Mouse (Mus musculus) CH12.LX (cell line): Measurements from ENCODE around the gene Olfr690. TPM values are rescaled to one million over a fixed set of nuclear protein-coding genes. Genes with fewer than 3 reads are reported as not detected.

ENCODE experiments used
- DNase-seq: peaks from one replicate; pipeline ENCODE4 v3.0.0-alpha.2; 2013; ENCODE audit errors: extremely low read depth
- H3K27ac ChIP-seq: 2 replicates; pipeline ENCODE4 v1.5.1; 2012; ENCODE audit warnings: low read depth, mild to moderate bottlenecking, control low read depth, moderate library complexity; ENCODE audit not compliant: insufficient read depth
- H3K27me3 ChIP-seq: replicated peaks from 2 replicates; pipeline ENCODE3; 2012; ENCODE audit warnings: inconsistent platforms
- H3K36me3 ChIP-seq, 2 experiments: replicated peaks in 1 of 2; 2 replicates each; pipeline versions ENCODE3 to v1.6.1; 2012; ENCODE audit warnings: inconsistent platforms in 1 of 2, low read length in 1 of 2, mild to moderate bottlenecking in 1 of 2, mixed read lengths in 1 of 2, moderate library complexity in 1 of 2; ENCODE audit not compliant: control insufficient read depth in 1 of 2, insufficient read depth in 1 of 2
- H3K4me1 ChIP-seq, 2 experiments: 2 replicates each; pipeline ENCODE4 v1.6.1; 2012; ENCODE audit warnings: inconsistent platforms in 1 of 2, moderate library complexity in 1 of 2; ENCODE audit not compliant: insufficient read depth in 2 of 2, control insufficient read depth in 1 of 2
- H3K4me2 ChIP-seq: 2 replicates; pipeline ENCODE4 v1.6.1; 2012; ENCODE audit warnings: low read depth, mild to moderate bottlenecking, control low read depth; ENCODE audit not compliant: poor library complexity, insufficient read depth, severe bottlenecking
- H3K4me3 ChIP-seq, 3 experiments: fragments of 150-350 bp in 1 of 3; sonication (generic) in 1 of 3; replicated peaks in 1 of 3; 2 replicates each; pipeline versions ENCODE3 to v1.5.1; 2011 to 2012; ENCODE audit warnings: low read depth in 2 of 3, low read length in 2 of 3, mild to moderate bottlenecking in 2 of 3, moderate library complexity in 2 of 3, control low read depth in 1 of 3, improper control_type of control experiment in 1 of 3, inconsistent platforms in 1 of 3, mixed read lengths in 1 of 3; ENCODE audit not compliant: poor library complexity in 1 of 3
- H3K79me2 ChIP-seq: replicated peaks from 2 replicates; pipeline ENCODE4 v1.6.1; 2012; ENCODE audit warnings: mild to moderate bottlenecking, moderate library complexity; ENCODE audit not compliant: control insufficient read depth, poor library complexity, insufficient read depth, severe bottlenecking; ENCODE audit errors: extremely low read depth
- H3K9ac ChIP-seq: 2 replicates; pipeline ENCODE4 v1.6.1; 2012; ENCODE audit warnings: low read depth, mild to moderate bottlenecking, control low read depth, moderate library complexity; ENCODE audit not compliant: insufficient read depth
- H3K9me3 ChIP-seq: replicated peaks from 2 replicates; pipeline ENCODE3; 2012; ENCODE audit warnings: low read length, inconsistent platforms, mixed read lengths
- CHD1 ChIP-seq: IDR thresholded peaks from 2 replicates; pipeline ENCODE4 v1.6.1; 2012; ENCODE audit warnings: low read depth, low read length, improper control_type of control experiment, inconsistent platforms
- ELF1 ChIP-seq: IDR thresholded peaks from 2 replicates; pipeline ENCODE4 v1.6.1; 2014; ENCODE audit warnings: low read depth, mild to moderate bottlenecking, inconsistent platforms, low read length, improper control_type of control experiment
- JUN ChIP-seq: IDR thresholded peaks from 2 replicates; pipeline ENCODE4 v1.6.1; 2011; ENCODE audit warnings: low read depth, mild to moderate bottlenecking, low read length, improper control_type of control experiment, moderate library complexity; ENCODE audit not compliant: insufficient read depth
- MAX ChIP-seq: IDR thresholded peaks from 2 replicates; pipeline ENCODE4 v1.6.1; 2011; ENCODE audit warnings: low read length, improper control_type of control experiment
- MAZ ChIP-seq: IDR thresholded peaks from 2 replicates; pipeline ENCODE4 v1.6.1; 2012; ENCODE audit warnings: low read depth, mild to moderate bottlenecking, inconsistent platforms, low read length, improper control_type of control experiment, moderate library complexity
- MEF2A ChIP-seq: IDR thresholded peaks from 2 replicates; pipeline ENCODE4 v1.6.1; 2014; ENCODE audit warnings: low read depth, mild to moderate bottlenecking, inconsistent platforms, low read length, improper control_type of control experiment, borderline replicate concordance
- MXI1 ChIP-seq: IDR thresholded peaks from 2 replicates; pipeline ENCODE4 v1.6.1; 2011; ENCODE audit warnings: mild to moderate bottlenecking, low read depth, low read length, improper control_type of control experiment
- MYC ChIP-seq: IDR thresholded peaks from 2 replicates; pipeline ENCODE4 v1.6.1; 2011; ENCODE audit warnings: low read depth, mild to moderate bottlenecking, improper control_type of control experiment, low read length
- NELFE ChIP-seq: IDR thresholded peaks from 2 replicates; pipeline ENCODE4 v1.6.1; 2011; ENCODE audit warnings: low read depth, low read length, improper control_type of control experiment
- NRF1 ChIP-seq: IDR thresholded peaks from 2 replicates; pipeline ENCODE4 v1.6.1; 2014; ENCODE audit warnings: low read depth, mild to moderate bottlenecking, inconsistent platforms, low read length, improper control_type of control experiment, moderate library complexity
- PAX5 ChIP-seq: IDR thresholded peaks from 2 replicates; pipeline ENCODE4 v1.6.1; 2012; ENCODE audit warnings: low read length, inconsistent platforms, mixed read lengths
- POLR2A ChIP-seq: IDR thresholded peaks from 2 replicates; pipeline ENCODE4 v1.6.1; 2011; ENCODE audit warnings: low read depth, mild to moderate bottlenecking, improper control_type of control experiment, low read length
- POLR2AphosphoS2 ChIP-seq: IDR thresholded peaks from 2 replicates; pipeline ENCODE4 v1.6.1; 2011; ENCODE audit warnings: low read depth, low read length, improper control_type of control experiment
- RAD21 ChIP-seq: IDR thresholded peaks from 2 replicates; pipeline ENCODE4 v1.6.1; 2011; ENCODE audit warnings: low read depth, mild to moderate bottlenecking, low read length, improper control_type of control experiment, moderate library complexity
- SIN3A ChIP-seq: IDR thresholded peaks from 2 replicates; pipeline ENCODE4 v1.6.1; 2012; ENCODE audit warnings: low read length, improper control_type of control experiment, inconsistent platforms
- TBP ChIP-seq: conservative IDR thresholded peaks from 2 replicates; pipeline ENCODE4 v1.6.1; 2011; ENCODE audit warnings: low read depth, low read length, improper control_type of control experiment
- USF1 ChIP-seq: IDR thresholded peaks from 2 replicates; pipeline ENCODE4 v1.6.1; 2014; ENCODE audit warnings: low read depth, mild to moderate bottlenecking, inconsistent platforms, low read length, improper control_type of control experiment
- ZNF384 ChIP-seq: IDR thresholded peaks from 2 replicates; pipeline ENCODE4 v1.6.1; 2012; ENCODE audit warnings: low read depth, low read length, improper control_type of control experiment, inconsistent platforms
- dilution Hi-C: fragments of 300-500 bp; cut with MboI; formaldehyde crosslinking; loops from 2 replicates; pipeline ENCODE4 v1.14.3; 2020; ENCODE audit warnings: low sequenced_read_pairs; ENCODE audit not compliant: extremely low pct_unique_long_range_greater_than_20kb, extremely low pct_ligation_motif_present
- in situ Hi-C: fragments of 300-500 bp; cut with MboI; formaldehyde crosslinking; loops from 3 replicates; pipeline ENCODE4 v1.14.3; 2019; ENCODE audit warnings: low sequenced_read_pairs, low pct_ligation_motif_present, low pct_unique_long_range_greater_than_20kb, mixed read lengths
- polyA plus RNA-seq: library from polyadenylated mRNA; unstranded; fragments of >175 nt; gene quantifications from 2 replicates; pipeline ENCODE4 v1.2.1, GENCODE M21; 2012; ENCODE audit warnings: low read depth; ENCODE audit not compliant: insufficient read length
- total RNA-seq, 2 experiments: library from RNA; depleted of rRNA; stranded (reverse); fragments of 300-350 nt in 1 of 2; fragments of >200 nt in 1 of 2; gene quantifications; 2 replicates each; pipeline ENCODE4 v1.2.3; 2012 to 2014

The Olfr690 gene
- total and polyA plus RNA-seq, 3 experiments, result not detected

DNA sequence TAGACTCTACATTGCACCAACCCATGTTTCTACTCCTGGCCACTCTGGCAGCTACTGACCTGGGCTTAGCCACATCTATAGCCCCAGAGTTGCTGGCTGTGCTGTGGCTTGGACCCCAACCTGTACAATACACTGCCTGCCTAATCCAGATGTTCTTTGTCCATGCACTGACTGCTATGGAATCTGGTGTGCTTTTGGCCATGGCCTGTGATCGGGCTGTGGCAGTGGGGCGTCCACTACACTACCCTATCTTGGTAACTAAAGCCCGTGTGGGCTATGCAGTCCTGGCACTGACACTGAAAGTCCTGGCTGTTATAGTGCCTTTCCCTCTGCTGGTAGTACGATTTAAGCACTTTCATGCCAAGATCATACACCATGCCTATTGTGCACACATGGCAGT lies 34.6 kb upstream of the Olfr690 start:
- H3K4me1 ChIP-seq, result peaks cover 0 to 10% of the 10 kb centered on the region in 2 experiments; a peak in 2 of 4 replicates
- H3K4me3 ChIP-seq, result no peak overlapping the region
- no peak overlapping the region for H3K27ac ChIP-seq

GRCm38 (mm10) chr7:105367930-105368329 lies 34.0 kb upstream of the Olfr690 start, which contains the start of gene Olfr692:
Olfr692 (plus strand) TSS chr7:105368230.
- Histone ChIP-seq H3K36me3 (no peaks in the 10 kb centered on the region), H3K9me3 (no peaks in the 10 kb centered on the region), H3K4me2 (no peak within 1 kb of the TSS), H3K4me1 (peaks cover 0 to 4% of the 10 kb centered on the region in 2 experiments; a peak in 2 of 4 replicates), H3K27me3 (no peaks in the 10 kb centered on the region), H3K9ac (no peak within 1 kb of the TSS), H3K27ac (no peak within 1 kb of the TSS), H3K4me3 (no peak within 1 kb of the TSS), H3K79me2 (no peaks in the 10 kb centered on the region)
- dilution Hi-C loops, result no loop called here
- DNase-seq, result no peak
- no peak for TF ChIP-seq MXI1
- TF ChIP-seq, all 38 proteins: peak for 0
- in situ Hi-C loops, result no loop called here

More for the DNA sequence above, 34.6 kb upstream of the Olfr690 start:
- TF ChIP-seq TBP (no peak), CHD1 (no peak), POLR2A (no peak), PAX5 (no peak), RAD21 (no peak), MAX (no peak), JUN (no peak), MEF2A (no peak), NELFE (no peak), POLR2AphosphoS2 (no peak), SIN3A (no peak), USF1 (no peak), MAZ (no peak), ELF1 (no peak), NRF1 (no peak), ZNF384 (no peak), MYC (no peak)
- TF ChIP-seq, all 38 proteins: peak for 0
- H3K9me3 ChIP-seq, result no peaks in the 10 kb centered on the region
- dilution Hi-C loops (no loop called here), in situ Hi-C loops (no loop called here)
- H3K27me3 ChIP-seq, result no peaks in the 10 kb centered on the region
- peaks cover 0 to 2% of the 10 kb centered on the region in 2 experiments for H3K36me3 ChIP-seq
- H3K9ac ChIP-seq, result no peak overlapping the region
- H3K4me2 ChIP-seq, result no peak overlapping the region
- no peak for DNase-seq
- H3K79me2 ChIP-seq, result no peaks in the 10 kb centered on the region
